9 mouse cellular contexts compared by ENCODE assay signal in the genomic region with DNA sequence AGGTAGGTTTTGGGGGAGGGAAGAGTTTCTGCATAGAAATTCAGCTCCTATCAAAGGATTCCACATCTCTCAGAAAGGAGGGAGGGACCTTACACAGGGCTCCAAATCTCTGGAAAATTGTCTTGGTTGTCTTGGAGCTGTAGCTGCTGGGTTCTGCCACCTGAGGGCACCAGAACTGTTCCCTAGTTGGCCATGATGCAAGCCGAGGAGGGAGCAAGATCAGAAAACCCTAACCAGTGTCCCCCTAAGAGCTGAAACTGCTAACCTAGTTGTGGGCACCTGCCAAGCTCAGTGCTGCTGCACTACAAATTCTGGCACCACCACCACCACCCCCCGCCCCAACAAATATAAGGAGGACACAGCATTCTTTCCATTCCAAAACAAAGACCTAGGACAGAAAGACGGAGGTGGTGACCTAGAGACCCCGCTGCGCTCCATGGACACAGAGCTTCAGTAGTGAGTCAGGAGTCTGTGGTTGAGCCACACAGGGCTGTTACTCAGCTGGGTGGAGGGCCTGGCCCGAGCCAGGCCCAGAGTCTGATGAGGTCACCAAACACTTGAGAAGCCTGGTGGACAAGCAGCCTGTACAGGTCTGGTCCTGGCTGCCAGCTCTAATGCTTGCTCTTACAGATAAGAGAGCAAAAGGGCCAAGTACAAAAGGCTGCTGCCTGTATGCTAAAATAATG. TPM values are rescaled to one million over a fixed set of nuclear protein-coding genes. Genes with fewer than 3 reads are reported as not detected.
A peak's percentile ranks its signal among the peaks of the same experiment; 100 is the strongest.
DNase-seq lines count a peak whose midpoint lies in the region; ATAC-seq and TF ChIP-seq lines count a peak whose summit lies in the region.
"Had no signal": no experiment of that assay in that cellular context is flagged by ENCODE, and none has a peak within 500 bp of the region (broad histone marks: within the 10 kb centered on the region; RNA-seq: fewer than 3 reads in every experiment).

No protein-coding gene starts in this region.

- no peaks in the 10 kb centered on the region for H3K9me3 ChIP-seq in MEL (replicated peaks; ENCODE audit: insufficient read depth, low read length)
- no peaks in the 10 kb centered on the region for H3K9me3 ChIP-seq in forebrain, embryonic 12.5 days
- no peaks in the 10 kb centered on the region for H3K9me3 ChIP-seq in heart, embryonic 16.5 days (replicated peaks; ENCODE audit: control insufficient read depth, low read length)
- no peaks in the 10 kb centered on the region for H3K9me3 ChIP-seq in liver, postnatal 0 days (ENCODE audit: low read length)
- H3K9me3 ChIP-seq: liver, embryonic 15.5 days had no signal

- no peak overlapping the region for H3K27ac ChIP-seq in MEL (ENCODE audit: control insufficient read depth, low read depth, low read length)
- H3K27ac ChIP-seq in forebrain, embryonic 12.5 days = 0 out of 2 replicates have a peak overlapping the region, but pooled peaks have one; percentile 31
- peak overlapping the region; percentile 91 for H3K27ac ChIP-seq in heart, embryonic 16.5 days (ENCODE audit: low read length)
- no peak overlapping the region for H3K27ac ChIP-seq in liver, postnatal 0 days (ENCODE audit: low read depth)
- H3K27ac ChIP-seq: liver, embryonic 15.5 days had no signal

- H3K4me2 ChIP-seq in forebrain, embryonic 12.5 days = no peak overlapping the region
- peak overlapping the region; percentile 38 for H3K4me2 ChIP-seq in heart, embryonic 16.5 days (ENCODE audit: low read depth, low read length)
- no peak overlapping the region for H3K4me2 ChIP-seq in liver, postnatal 0 days (ENCODE audit: low read depth, low read length)
- H3K4me2 ChIP-seq: liver, embryonic 15.5 days had no signal

- no peaks in the 10 kb centered on the region for H3K27me3 ChIP-seq in MEL (ENCODE audit: control insufficient read depth in 1 of 2, insufficient read depth in 2 of 2, low read length in 2 of 2)
- H3K27me3 ChIP-seq in forebrain, embryonic 12.5 days = no peaks in the 10 kb centered on the region
- no peaks in the 10 kb centered on the region for H3K27me3 ChIP-seq in heart, embryonic 16.5 days (ENCODE audit: control insufficient read depth, insufficient read depth, low read length)
- no peaks in the 10 kb centered on the region for H3K27me3 ChIP-seq in liver, postnatal 0 days (ENCODE audit: insufficient read depth, low read length)
- H3K27me3 ChIP-seq: liver, embryonic 15.5 days had no signal

- DNase-seq in MEL (ENCODE audit: low read depth, low spot score) = peak; percentile 59
- DNase-seq in brain, adult 2 months (ENCODE audit: low read depth, low spot score) = peak; percentile 90
- peak; percentile 81 for DNase-seq in kidney, postnatal 10 days
- DNase-seq in liver, postnatal 0 days = peak; percentile 46
- DNase-seq in retina, adult 2 months (ENCODE audit: low read depth, low spot score) = peak; percentile 13

- H3K4me1 ChIP-seq in MEL (ENCODE audit: control insufficient read depth in 1 of 2, insufficient read depth in 2 of 2, low read length in 2 of 2) = peaks cover 9% of the 10 kb centered on the region in 2 experiments
- 0 out of 2 replicates have a peak, but pooled peaks cover 3% of the 10 kb centered on the region for H3K4me1 ChIP-seq in forebrain, embryonic 12.5 days
- peaks cover 50% of the 10 kb centered on the region for H3K4me1 ChIP-seq in heart, embryonic 16.5 days (ENCODE audit: control insufficient read depth, insufficient read depth, low read length)
- peaks cover 5% of the 10 kb centered on the region for H3K4me1 ChIP-seq in liver, postnatal 0 days (ENCODE audit: insufficient read depth)

- no peak for TF ChIP-seq EP300 in MEL (IDR thresholded peaks at IDR 0.05; ENCODE audit: low read depth in 1 of 2, low read length in 2 of 2)
- TF ChIP-seq EP300 in liver, postnatal 0 days (IDR thresholded peaks at IDR 0.05; ENCODE audit: low read depth) = no peak

- peak; percentile 74 for TF ChIP-seq RAD21 in MEL (IDR thresholded peaks at IDR 0.05; ENCODE audit: low read depth, low read length)

- no peak overlapping the region for H3K9ac ChIP-seq in MEL (ENCODE audit: control insufficient read depth, low read depth, low read length, poor library complexity, severe bottlenecking)
- no peak overlapping the region for H3K9ac ChIP-seq in forebrain, embryonic 12.5 days
- H3K9ac ChIP-seq in heart, embryonic 16.5 days (ENCODE audit: low read length) = peak overlapping the region; percentile 51
- H3K9ac ChIP-seq in liver, postnatal 0 days (replicated peaks) = no peak overlapping the region
- H3K9ac ChIP-seq: liver, embryonic 15.5 days had no signal

- 0 out of 2 replicates have a peak, but pooled peaks have one; percentile 56 for ATAC-seq in forebrain, embryonic 12.5 days (ENCODE audit: low FRiP score)
- ATAC-seq in heart, embryonic 16.5 days (replicated peaks; ENCODE audit: extremely low read depth, insufficient read depth, low FRiP score) = peak; percentile 83
- ATAC-seq in liver, postnatal 0 days = 0 out of 2 replicates have a peak, but pooled peaks have one; percentile 14
- no peak for ATAC-seq in inflammation-experienced regulatory T-cells, adult 6 months

- 64% methylated on average over 6 of the region's 6 CpGs for WGBS in forebrain, embryonic 12.5 days
- 22% methylated on average over 6 of the region's 6 CpGs for WGBS in heart, embryonic 16.5 days
- WGBS in liver, postnatal 0 days (ENCODE audit: insufficient replicate concordance) = 66% methylated on average over 6 of the region's 6 CpGs

- TF ChIP-seq POLR2A in MEL (IDR thresholded peaks at IDR 0.05; ENCODE audit: control insufficient read depth in 1 of 2, insufficient read depth in 1 of 2, low read depth in 1 of 2, low read length in 2 of 2, poor library complexity in 1 of 2) = no peak

- H3K36me3 ChIP-seq in MEL (ENCODE audit: control insufficient read depth in 1 of 2, insufficient read depth in 2 of 2, low read length in 2 of 2) = peaks cover 7 to 41% of the 10 kb centered on the region in 2 experiments
- H3K36me3 ChIP-seq in forebrain, embryonic 12.5 days (replicated peaks) = peaks cover 87% of the 10 kb centered on the region
- peaks cover 48% of the 10 kb centered on the region for H3K36me3 ChIP-seq in heart, embryonic 16.5 days (ENCODE audit: control insufficient read depth, insufficient read depth)
- peaks cover 80% of the 10 kb centered on the region for H3K36me3 ChIP-seq in liver, postnatal 0 days (replicated peaks; ENCODE audit: insufficient read depth, low read length)

- H3K79me2 ChIP-seq in MEL (ENCODE audit: control insufficient read depth, insufficient read depth, low read length, poor library complexity) = no peaks in the 10 kb centered on the region

- peak; percentile 42 to 81 (median 72) for TF ChIP-seq CTCF in MEL (IDR thresholded peaks at IDR 0.05 in 2 of 3, conservative IDR thresholded peaks at IDR 0.05 in 1 of 3; ENCODE audit: control insufficient read depth in 1 of 3, insufficient read depth in 1 of 3, low read depth in 2 of 3, low read length in 3 of 3, poor library complexity in 1 of 3, severe bottlenecking in 1 of 3)
- TF ChIP-seq CTCF in liver, postnatal 0 days (IDR thresholded peaks at IDR 0.05; ENCODE audit: low read depth) = peak; percentile 82

- H3K4me3 ChIP-seq in MEL (ENCODE audit: control insufficient read depth in 1 of 2, insufficient read depth in 1 of 2, low read depth in 2 of 2, low read length in 2 of 2) = no peak overlapping the region
- no peak overlapping the region for H3K4me3 ChIP-seq in forebrain, embryonic 12.5 days (replicated peaks)
- H3K4me3 ChIP-seq in heart, embryonic 16.5 days (ENCODE audit: low read length) = no peak overlapping the region
- no peak overlapping the region for H3K4me3 ChIP-seq in liver, postnatal 0 days (ENCODE audit: low read depth, low read length)
- H3K4me3 ChIP-seq: liver, embryonic 15.5 days had no signal

TF ChIP-seq in MEL, 35 proteins besides CTCF, POLR2A, EP300 and RAD21:
- TF ChIP-seq MXI1 (IDR thresholded peaks at IDR 0.05; ENCODE audit: low read depth, low read length) (no peak), SMC3 (IDR thresholded peaks at IDR 0.05; ENCODE audit: low read depth, low read length) (peak; percentile 76), ZC3H11A (IDR thresholded peaks at IDR 0.05; ENCODE audit: low read depth, low read length) (peak; percentile 65), E2F4 (IDR thresholded peaks at IDR 0.05; ENCODE audit: borderline replicate concordance, low read depth, low read length) (no peak)
TF ChIP-seq in MEL: peak in this region for 2.

RNA-seq across cellular contexts. Expression of gene Xpnpep1, which starts 31.9 kb away (rescaled TPM):
- total RNA-seq in MEL (2012; rRNA removed) = 459 and 531 TPM in 2 replicates
- polyA plus RNA-seq in MEL (2012; ENCODE audit: insufficient read depth in 1 of 2, insufficient read length in 2 of 2, low read depth in 1 of 2, low replicate concordance in 2 of 2, missing spikeins in 1 of 2) = 100 to 1,000 TPM; 428 to 526 TPM
- 140 and 147 TPM in 2 replicates for polyA plus RNA-seq in forebrain, embryonic 12.5 days (2016; fragmentation: Nextera tagmentation; extraction: Ambion mirVana)
- polyA plus RNA-seq in heart, embryonic 16.5 days (2015; fragmentation: Nextera tagmentation; extraction: Ambion mirVana) = 128 and 137 TPM in 2 replicates
- polyA plus RNA-seq in liver, postnatal 0 days (2015; fragmentation: Nextera tagmentation; extraction: Ambion mirVana) = 55.4 and 62.0 TPM in 2 replicates
- 10 to 100 TPM; 53.6 to 68.4 (median 60.5) TPM for polyA plus RNA-seq in inflammation-experienced regulatory T-cells, adult 6 months (2017; shearing (Covaris generic))

Comparison
In these comparisons a context has a peak if more than half of its experiments do, and no peak if none do; other contexts are left out.
1. DNase-seq: peak in every context shown above with its lines; median percentile 90 in brain, adult 2 months; 81 in kidney, postnatal 10 days; 59 in MEL; 46 in liver, postnatal 0 days; 13 in retina, adult 2 months.
2. H3K27ac ChIP-seq: peak in forebrain, embryonic 12.5 days (single experiment) and heart, embryonic 16.5 days (single experiment); none in MEL (single experiment) and liver, postnatal 0 days (single experiment).